In the genomic region with DNA sequence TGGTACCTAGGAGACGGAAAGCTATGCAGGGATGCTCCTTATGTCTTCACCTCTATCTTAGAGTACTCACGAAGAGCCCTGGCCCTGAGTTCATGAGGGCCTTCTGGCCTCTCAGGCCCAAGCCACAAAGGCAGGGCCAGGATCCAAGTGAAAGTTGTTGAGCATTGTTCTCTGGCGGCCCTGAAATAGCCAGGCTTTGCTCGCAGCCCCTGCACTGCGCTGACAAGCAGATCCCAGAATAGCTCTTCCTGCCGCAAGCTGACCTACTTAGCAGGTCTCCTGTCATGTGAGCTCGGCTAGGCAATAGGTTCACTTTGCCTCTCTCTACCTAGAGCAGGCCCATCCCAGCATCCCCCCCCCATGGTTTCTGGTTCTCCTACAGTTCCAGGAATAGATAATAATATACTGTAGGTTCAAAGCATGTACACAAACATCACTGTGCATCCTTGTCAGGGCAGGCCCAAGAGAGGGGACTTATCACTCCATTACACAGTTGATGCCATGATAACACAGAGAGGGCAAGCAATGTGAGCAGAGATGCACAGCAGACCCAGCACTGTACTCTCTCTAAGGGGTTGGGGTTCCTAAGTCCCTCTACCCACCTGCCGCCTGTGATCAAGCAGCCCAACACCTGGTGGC, we compare ENCODE assay signal across 8 mouse cellular contexts. TPM values are rescaled to one million over a fixed set of nuclear protein-coding genes. Genes with fewer than 3 reads are reported as not detected.
DNase-seq lines count a peak whose midpoint lies in the region; ATAC-seq and TF ChIP-seq lines count a peak whose summit lies in the region.

No protein-coding gene starts in this region.

- H3K36me3 ChIP-seq in ES-Bruce4 (ENCODE audit: control insufficient read depth, insufficient read depth, low read length, poor library complexity, severe bottlenecking), result no peaks in the 10 kb centered on the region
- no peaks in the 10 kb centered on the region for H3K36me3 ChIP-seq in embryonic facial prominence, embryonic 14.5 days (ENCODE audit: control insufficient read depth, insufficient read depth, low read length)
- no peaks in the 10 kb centered on the region for H3K36me3 ChIP-seq in liver, embryonic 11.5 days (ENCODE audit: control insufficient read depth, insufficient read depth, low read length)

- WGBS in embryonic facial prominence, embryonic 14.5 days, result 42% methylated on average over 8 of the region's 8 CpGs
- WGBS in liver, embryonic 11.5 days, result 58% methylated on average over 8 of the region's 8 CpGs

- TF ChIP-seq EP300 in ES-Bruce4 (IDR thresholded peaks at IDR 0.05; ENCODE audit: insufficient read depth, low read depth, low read length), result 0 out of 2 replicates have a peak, but pooled peaks have one; percentile 26

- no peaks in the 10 kb centered on the region for H3K27me3 ChIP-seq in ES-Bruce4 (ENCODE audit: control insufficient read depth, insufficient read depth, low read length, poor library complexity, severe bottlenecking)
- H3K27me3 ChIP-seq in embryonic facial prominence, embryonic 14.5 days (replicated peaks; ENCODE audit: control insufficient read depth, insufficient read depth, low read length), result no peaks in the 10 kb centered on the region
- no peaks in the 10 kb centered on the region for H3K27me3 ChIP-seq in liver, embryonic 11.5 days (replicated peaks; ENCODE audit: control insufficient read depth, insufficient read depth, low read length)

- H3K4me2 ChIP-seq in embryonic facial prominence, embryonic 14.5 days (ENCODE audit: low read depth, low read length), result no peak overlapping the region
- no peak overlapping the region for H3K4me2 ChIP-seq in liver, embryonic 11.5 days

- no peak for ATAC-seq in embryonic facial prominence, embryonic 14.5 days (ENCODE audit: low read depth)
- peak; percentile 66 for ATAC-seq in liver, embryonic 11.5 days (replicated peaks; ENCODE audit: low FRiP score)

- DNase-seq in adrenal gland, adult 2 months, result peak; percentile 67
- DNase-seq in adrenal gland, adult 18-20 months (ENCODE audit: low spot score in 2 of 2), result no peak
- peak; percentile 46 for DNase-seq in embryonic facial prominence, embryonic 14.5 days (ENCODE audit: low spot score)
- peak; percentile 73 to 79 for DNase-seq in heart, postnatal 14 days
- DNase-seq in liver, embryonic 11.5 days (ENCODE audit: low spot score), result no peak
- peak; percentile 48 for DNase-seq in retina, embryonic 14.5 days (ENCODE audit: low spot score)
- DNase-seq in MN1 (ENCODE audit: low spot score), result no peak

- no peak overlapping the region for H3K4me3 ChIP-seq in ES-Bruce4 (ENCODE audit: low read depth, low read length)
- H3K4me3 ChIP-seq in embryonic facial prominence, embryonic 14.5 days (ENCODE audit: low read depth, low read length), result no peak overlapping the region
- H3K4me3 ChIP-seq in liver, embryonic 11.5 days (ENCODE audit: low read depth, low read length), result no peak overlapping the region

- H3K9me3 ChIP-seq in ES-Bruce4 (replicated peaks; ENCODE audit: control insufficient read depth, insufficient read depth, low read length, poor library complexity, severe bottlenecking), result no peaks in the 10 kb centered on the region
- no peaks in the 10 kb centered on the region for H3K9me3 ChIP-seq in embryonic facial prominence, embryonic 14.5 days (ENCODE audit: control insufficient read depth, low read length)
- no peaks in the 10 kb centered on the region for H3K9me3 ChIP-seq in liver, embryonic 11.5 days (ENCODE audit: control insufficient read depth, low read length)

- H3K9ac ChIP-seq in ES-Bruce4 (ENCODE audit: low read depth, poor library complexity, severe bottlenecking), result no peak overlapping the region
- no peak overlapping the region for H3K9ac ChIP-seq in embryonic facial prominence, embryonic 14.5 days (ENCODE audit: low read depth, low read length)
- H3K9ac ChIP-seq in liver, embryonic 11.5 days (ENCODE audit: low read depth, low read length), result no peak overlapping the region

- intact Hi-C loops in heart, postnatal 14 days (cut with DNase I), result no loop called here

- TF ChIP-seq POLR2A in ES-Bruce4 (IDR thresholded peaks at IDR 0.05; ENCODE audit: insufficient read depth, low read length), result no peak

- H3K27ac ChIP-seq in ES-Bruce4 (ENCODE audit: insufficient read depth, low read length), result no peak overlapping the region
- H3K27ac ChIP-seq in embryonic facial prominence, embryonic 14.5 days (replicated peaks; ENCODE audit: low read depth, low read length), result no peak overlapping the region
- H3K27ac ChIP-seq in liver, embryonic 11.5 days (ENCODE audit: low read depth, low read length), result peak overlapping the region; percentile 6; the same call in 1 of the 2 replicates

- no peak for TF ChIP-seq CTCF in ES-Bruce4 (IDR thresholded peaks at IDR 0.05; ENCODE audit: low read depth, low read length)

- H3K4me1 ChIP-seq in ES-Bruce4 (ENCODE audit: control insufficient read depth, insufficient read depth, low read length), result peaks cover 10% of the 10 kb centered on the region
- H3K4me1 ChIP-seq in embryonic facial prominence, embryonic 14.5 days (ENCODE audit: control insufficient read depth, insufficient read depth, low read length), result 0 out of 2 replicates have a peak, but pooled peaks cover 4% of the 10 kb centered on the region
- peaks cover 32% of the 10 kb centered on the region for H3K4me1 ChIP-seq in liver, embryonic 11.5 days (replicated peaks; ENCODE audit: control insufficient read depth, insufficient read depth, low read length)

RNA-seq across cellular contexts. Expression of gene Gm8439, which starts 25.3 kb away (rescaled TPM):
- not detected for total RNA-seq in adrenal gland, adult 2 months (2021)
- not detected in 2 replicates for polyA plus RNA-seq in adrenal gland, adult 2 months (2012; rRNA removed)
- not detected for total RNA-seq in adrenal gland, adult 18-20 months (2021)
- not detected in 2 replicates for polyA plus RNA-seq in ES-Bruce4 (2011; ENCODE audit: insufficient read depth, insufficient read length, low read depth, missing spikeins)
- polyA plus RNA-seq in embryonic facial prominence, embryonic 14.5 days (2014; fragmentation: Nextera tagmentation; extraction: Ambion mirVana), result not detected in 2 replicates
- total RNA-seq in heart, postnatal 14 days (2021), result not detected
- not detected in 2 replicates for polyA plus RNA-seq in liver, embryonic 11.5 days (2014; fragmentation: Nextera tagmentation; extraction: Ambion mirVana)

RNA-seq across cellular contexts. Expression of gene Ctps, which starts 43.7 kb away (rescaled TPM):
- 10 to 100 TPM; 29.5 to 39.8 TPM for total RNA-seq in adrenal gland, adult 2 months (2021)
- polyA plus RNA-seq in adrenal gland, adult 2 months (2012; rRNA removed), result 3.3 and 4.4 TPM in 2 replicates
- 10 to 100 TPM; 30.1 to 33.6 TPM for total RNA-seq in adrenal gland, adult 18-20 months (2021)
- polyA plus RNA-seq in ES-Bruce4 (2011; ENCODE audit: insufficient read depth, insufficient read length, low read depth, missing spikeins), result 130 TPM in 2 replicates
- 77.3 and 84.1 TPM in 2 replicates for polyA plus RNA-seq in embryonic facial prominence, embryonic 14.5 days (2014; fragmentation: Nextera tagmentation; extraction: Ambion mirVana)
- total RNA-seq in heart, postnatal 14 days (2021), result 10 to 100 TPM; 30.3 to 36.1 TPM
- polyA plus RNA-seq in liver, embryonic 11.5 days (2014; fragmentation: Nextera tagmentation; extraction: Ambion mirVana), result 102 and 116 TPM in 2 replicates

RNA-seq across cellular contexts. Expression of gene Cited4, which starts 52.6 kb away (rescaled TPM):
- total RNA-seq in adrenal gland, adult 2 months (2021), result 10 to 100 TPM; 11.3 to 18.3 TPM
- 85.9 and 124 TPM in 2 replicates for polyA plus RNA-seq in adrenal gland, adult 2 months (2012; rRNA removed)
- total RNA-seq in adrenal gland, adult 18-20 months (2021), result 10 to 100 TPM; 15.2 to 24.0 TPM
- polyA plus RNA-seq in ES-Bruce4 (2011; ENCODE audit: insufficient read depth, insufficient read length, low read depth, missing spikeins), result 3.2 and 3.9 TPM in 2 replicates
- polyA plus RNA-seq in embryonic facial prominence, embryonic 14.5 days (2014; fragmentation: Nextera tagmentation; extraction: Ambion mirVana), result 3.4 and 4.7 TPM in 2 replicates
- 10 to 100 TPM; 57.5 to 61.8 TPM for total RNA-seq in heart, postnatal 14 days (2021)
- 232 and 242 TPM in 2 replicates for polyA plus RNA-seq in liver, embryonic 11.5 days (2014; fragmentation: Nextera tagmentation; extraction: Ambion mirVana)

Comparison
In these comparisons a context has a peak if more than half of its experiments do, and no peak if none do; other contexts are left out.
1. DNase-seq: peak in adrenal gland, adult 2 months (single experiment), embryonic facial prominence, embryonic 14.5 days (single experiment), heart, postnatal 14 days (2 of 2) and retina, embryonic 14.5 days (single experiment); none in adrenal gland, adult 18-20 months (0 of 2), liver, embryonic 11.5 days (single experiment) and MN1 (single experiment).
2. RNA of gene Ctps, which starts 43.7 kb away (polyA plus RNA-seq): 130 TPM in ES-Bruce4, 102 to 116 TPM in liver, embryonic 11.5 days and 77.3 to 84.1 TPM in embryonic facial prominence, embryonic 14.5 days; 3.3 to 4.4 TPM in adrenal gland, adult 2 months; every median in the first group is over 10 times any median in the second.
3. RNA of gene Cited4, which starts 52.6 kb away (polyA plus RNA-seq): 232 to 242 TPM in liver, embryonic 11.5 days and 85.9 to 124 TPM in adrenal gland, adult 2 months; 3.4 to 4.7 TPM in embryonic facial prominence, embryonic 14.5 days and 3.2 to 3.9 TPM in ES-Bruce4; every median in the first group is over 10 times any median in the second.